Mouse (Mus musculus) MEL-GATA-1-ER (cell line): ENCODE data around the gene Zfp113.

Source experiments
- DNase-seq: peaks from one replicate; pipeline ENCODE4 v3.0.0-alpha.2; 2012; ENCODE audit warnings: low read depth; ENCODE audit errors: extremely low read depth

The Zfp113 gene

DNA sequence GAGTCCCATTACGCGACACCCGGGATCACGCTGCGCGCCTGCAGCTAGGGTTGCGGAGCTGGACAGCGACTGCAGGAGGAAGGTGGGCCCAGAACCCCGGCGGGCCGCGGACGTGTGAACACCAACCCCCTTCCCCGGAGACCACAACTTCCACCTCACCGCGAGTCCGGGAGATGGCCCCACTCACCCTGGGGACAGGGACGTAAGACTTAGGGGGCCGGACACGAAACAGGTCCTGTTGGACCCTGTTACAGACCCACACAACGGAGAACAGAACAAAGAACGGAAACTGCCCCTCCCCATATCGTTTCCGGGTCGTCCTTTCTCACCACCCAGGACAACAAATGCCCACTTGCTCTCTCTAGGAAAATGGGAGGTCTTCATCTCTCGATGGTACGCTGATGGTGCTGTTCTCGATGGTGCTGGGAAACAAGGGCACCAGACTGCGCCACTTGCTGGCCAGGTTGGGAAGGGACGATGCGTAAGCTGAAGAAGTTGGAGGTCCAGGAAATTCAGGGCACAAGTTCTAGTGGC lies at the start of gene Zfp113:
Zfp113 (minus strand) TSS at position 302 of the 534 bp plus-strand sequence.
- peak; percentile 97 for DNase-seq

- DNase-seq: no peak
Observed at GRCm38 (mm10) chr5:138202086-138202485, 46.5 kb upstream of the Zfp113 start.

DNA sequence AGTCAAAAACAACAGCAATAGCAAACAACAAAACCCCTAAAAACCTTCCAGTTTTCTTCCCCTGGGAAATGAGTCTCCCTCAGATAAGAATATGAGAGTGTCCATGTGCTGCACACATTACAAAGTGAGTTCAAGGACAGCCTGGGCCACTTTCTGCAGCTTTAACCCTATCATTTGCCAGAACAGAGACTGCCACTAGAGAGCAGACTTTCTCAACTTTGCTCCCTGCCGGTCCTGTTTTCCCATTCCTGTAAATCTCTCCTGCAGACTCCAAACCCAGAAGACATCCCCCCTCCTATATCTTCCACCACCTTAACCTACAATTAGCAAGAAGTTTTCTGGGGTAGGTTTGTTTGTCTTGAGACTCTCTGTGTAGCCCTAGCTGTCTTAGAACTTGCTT lies 44.0 kb upstream of the Zfp113 start:
- no peak for DNase-seq

DNA sequence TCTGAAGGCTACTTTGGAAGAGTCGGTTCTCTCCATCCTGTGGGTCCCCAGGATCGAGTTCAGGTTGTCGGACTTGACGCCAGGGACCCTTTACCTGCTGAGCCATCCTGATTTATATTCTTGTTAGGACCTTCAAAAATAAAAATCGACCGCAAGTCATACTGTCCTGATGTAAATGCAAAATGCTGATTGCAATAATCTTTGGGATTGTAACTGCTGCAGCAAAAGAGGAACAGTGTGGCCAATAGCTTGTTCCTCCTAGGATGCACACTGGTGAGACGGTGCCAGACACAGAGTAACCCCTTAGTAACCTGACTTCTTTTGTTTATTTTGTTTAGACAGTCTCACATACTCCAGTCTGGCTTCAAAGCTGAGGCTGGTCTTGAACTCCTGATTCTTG lies 39.9 kb upstream of the Zfp113 start:
- DNase-seq: peak; percentile 55

DNA sequence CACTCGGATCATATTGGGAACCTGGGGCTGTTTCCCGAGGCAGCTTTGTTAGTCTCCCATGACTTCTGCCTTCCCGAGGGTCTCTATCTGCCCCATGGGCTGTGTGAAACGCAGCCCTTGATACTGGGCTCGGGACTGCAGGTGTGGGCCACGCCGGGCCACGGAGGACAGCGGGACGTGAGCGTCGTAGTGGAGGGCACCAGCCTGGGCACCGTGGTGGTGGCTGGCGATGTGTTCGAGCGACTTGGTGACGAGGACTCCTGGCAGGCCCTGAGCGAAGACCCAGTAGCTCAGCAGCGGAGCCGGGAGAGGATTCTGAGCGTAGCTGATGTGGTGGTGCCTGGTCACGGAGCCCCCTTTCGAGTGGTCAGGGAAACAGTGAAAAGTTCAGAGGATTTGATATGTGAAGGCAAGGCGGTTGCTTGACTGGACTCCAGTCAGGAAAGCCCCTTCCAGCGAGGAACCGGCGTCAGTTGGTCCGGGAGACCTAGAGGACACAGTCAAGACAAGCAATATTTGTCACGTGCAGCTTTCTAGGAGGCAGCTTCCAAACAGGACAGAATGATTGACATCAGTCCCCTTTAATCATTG lies 39.3 kb upstream of the Zfp113 start:
- no peak for DNase-seq

DNA sequence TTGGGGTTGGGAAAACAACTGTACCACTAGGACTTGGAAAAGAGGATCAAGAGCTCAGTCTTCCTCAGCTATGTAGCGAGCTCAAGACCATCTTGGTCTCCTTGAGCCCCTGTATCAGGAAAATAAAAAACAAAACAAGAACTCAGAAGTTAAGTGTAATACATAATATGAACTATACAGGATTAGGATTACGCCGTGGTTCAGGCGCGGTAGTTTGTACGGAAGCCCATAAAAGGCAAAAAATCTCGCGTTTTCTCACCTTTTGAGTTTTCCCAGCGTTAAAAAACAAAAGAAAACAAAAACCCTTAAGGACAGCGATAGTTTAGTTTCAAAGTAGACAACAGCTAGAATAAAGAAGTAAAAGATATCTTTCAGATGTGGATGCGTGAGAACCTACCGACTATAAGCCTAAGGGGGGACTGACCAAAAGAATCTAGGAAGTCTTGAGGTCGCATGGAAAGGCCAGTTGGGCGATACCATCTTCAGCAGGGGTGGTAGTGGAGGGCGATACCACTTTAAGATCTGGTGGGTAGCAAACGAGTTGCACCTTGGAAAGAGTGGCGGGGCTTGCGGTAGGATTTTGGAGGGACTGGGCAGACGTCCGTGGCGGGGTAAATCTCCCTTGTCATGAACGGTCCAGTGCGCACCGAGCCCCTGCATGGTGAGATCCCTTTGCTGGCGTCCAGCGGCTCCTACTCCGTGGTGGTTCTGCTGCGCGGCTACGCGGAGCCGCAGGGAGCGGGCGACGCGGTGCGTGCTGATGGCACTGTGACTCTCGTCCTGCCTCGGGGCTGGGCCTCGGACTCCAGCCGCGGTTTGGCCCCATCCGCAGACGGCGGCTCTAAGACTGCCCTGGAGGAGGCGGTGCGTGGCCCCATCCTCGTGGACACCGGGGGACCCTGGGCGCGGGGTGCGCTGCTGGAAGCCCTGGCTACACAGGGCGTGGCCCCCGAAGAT lies 38.5 kb upstream of the Zfp113 start, which contains the start of gene Mblac1:
Mblac1 (plus strand) TSS at position 544 of the 957 bp plus-strand sequence.
- DNase-seq: peak; percentile 87

DNA sequence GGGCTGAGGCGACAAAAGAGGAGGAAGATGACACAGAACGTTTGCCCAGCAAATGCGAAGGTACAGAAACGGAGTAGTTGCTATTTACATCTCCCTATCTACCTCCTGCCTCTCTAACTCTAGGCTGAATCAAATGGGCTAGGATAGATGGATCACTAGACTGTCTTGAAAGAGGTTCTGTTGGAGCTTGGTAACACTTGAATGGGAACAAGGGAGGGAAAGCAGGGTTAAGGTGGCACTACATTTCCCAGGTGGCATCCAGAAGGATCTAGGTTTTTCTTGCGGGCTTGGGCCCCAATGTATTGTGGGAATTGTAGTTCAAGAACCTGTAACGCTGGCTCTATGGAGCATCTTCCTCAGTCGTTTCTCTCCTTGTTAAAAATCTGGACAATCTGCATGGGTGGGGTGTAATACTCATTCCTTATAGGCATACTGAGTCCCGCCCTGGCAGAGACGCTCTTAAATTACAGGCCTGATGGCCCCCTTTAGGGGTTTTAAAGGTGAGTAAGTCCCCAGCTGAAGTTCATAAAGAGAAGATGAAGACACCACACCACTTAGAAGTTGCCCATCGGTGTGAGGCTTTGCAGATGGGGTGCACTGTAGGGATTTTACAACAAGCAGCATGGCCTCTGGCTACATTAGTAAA lies 32.2 kb upstream of the Zfp113 start:
- peak; percentile 88 for DNase-seq

- DNase-seq: peak; percentile 78
Observed at GRCm38 (mm10) chr5:138186950-138187638, 31.6 kb upstream of the Zfp113 start, which contains the start of the genes Taf6 and Cnpy4. Taf6 (minus strand) TSS chr5:138187451. Cnpy4 (plus strand) TSS chr5:138187485.

- peak; percentile 92 for DNase-seq
Observed at GRCm38 (mm10) chr5:138173217-138173616, 17.7 kb upstream of the Zfp113 start.

DNA sequence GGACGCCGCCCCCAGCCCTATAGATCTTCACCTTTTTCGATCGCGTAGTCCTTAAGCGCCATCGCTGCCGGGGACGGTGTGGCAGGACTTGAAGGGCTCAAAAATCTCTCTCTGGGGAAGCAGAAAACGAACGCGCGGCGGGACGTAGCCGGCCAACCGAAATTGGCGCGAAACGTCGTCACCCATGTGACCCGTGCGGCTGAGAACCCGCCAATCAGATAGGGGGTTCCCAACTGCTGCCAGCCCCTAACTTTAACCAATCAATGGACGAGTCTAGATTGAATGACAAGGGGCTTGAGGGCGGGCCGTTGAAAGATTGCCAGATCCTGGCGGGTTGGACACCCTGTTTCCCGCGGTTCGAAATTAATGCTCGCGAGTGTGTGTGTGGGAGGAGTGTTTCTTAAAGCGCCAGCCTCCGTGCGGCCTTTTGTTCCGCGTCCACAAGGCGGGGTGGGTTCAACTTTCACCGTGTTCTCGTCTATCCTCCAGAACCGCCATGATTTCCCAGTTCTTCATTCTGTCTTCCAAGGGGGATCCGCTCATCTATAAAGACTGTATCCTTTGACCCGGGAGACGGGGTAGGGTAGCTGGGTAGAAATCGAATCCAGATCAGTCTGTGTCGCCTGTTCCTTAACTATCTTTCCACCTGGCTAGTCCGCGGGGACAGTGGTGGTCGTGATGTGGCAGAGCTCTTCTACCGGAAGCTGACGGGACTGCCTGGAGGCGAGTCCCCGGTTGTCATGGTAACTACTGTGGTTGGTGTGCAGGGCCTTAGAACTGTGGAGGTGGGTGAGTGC lies 16.3 kb upstream of the Zfp113 start, which contains the start of the genes Ap4m1 and Mcm7:
Ap4m1 (plus strand) TSS at position 308 of the 797 bp plus-strand sequence.
Mcm7 (minus strand) TSS at position 728 of the 797 bp plus-strand sequence.
- peak; percentile 96 for DNase-seq

GRCm38 (mm10) chr5:138170936-138171561 lies 15.5 kb upstream of the Zfp113 start:
- DNase-seq: peak; percentile 85

- no peak for DNase-seq
Observed at GRCm38 (mm10) chr5:138165594-138165993, 10.1 kb upstream of the Zfp113 start.

DNA sequence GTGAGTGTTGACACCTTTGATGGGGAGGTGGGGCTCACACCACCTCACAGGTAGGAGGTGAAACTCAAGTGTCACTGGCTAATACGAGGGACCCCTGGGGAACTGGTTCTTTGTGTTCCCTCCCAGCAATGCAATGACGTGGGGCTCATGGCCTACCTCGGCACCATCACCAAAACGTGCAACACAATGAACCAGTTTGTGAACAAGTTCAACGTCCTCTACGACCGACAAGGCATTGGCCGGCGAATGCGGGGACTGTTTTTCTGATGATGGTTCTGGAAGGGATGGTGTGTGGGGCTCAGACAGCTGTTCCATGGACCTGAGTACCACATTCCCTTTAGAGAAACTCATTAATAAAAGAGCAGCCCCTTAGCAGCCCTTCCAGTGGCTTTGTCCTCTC lies 8.1 kb upstream of the Zfp113 start:
- DNase-seq: no peak

- DNase-seq: no peak
Observed at GRCm38 (mm10) chr5:138163046-138163445, 7.5 kb upstream of the Zfp113 start.

DNA sequence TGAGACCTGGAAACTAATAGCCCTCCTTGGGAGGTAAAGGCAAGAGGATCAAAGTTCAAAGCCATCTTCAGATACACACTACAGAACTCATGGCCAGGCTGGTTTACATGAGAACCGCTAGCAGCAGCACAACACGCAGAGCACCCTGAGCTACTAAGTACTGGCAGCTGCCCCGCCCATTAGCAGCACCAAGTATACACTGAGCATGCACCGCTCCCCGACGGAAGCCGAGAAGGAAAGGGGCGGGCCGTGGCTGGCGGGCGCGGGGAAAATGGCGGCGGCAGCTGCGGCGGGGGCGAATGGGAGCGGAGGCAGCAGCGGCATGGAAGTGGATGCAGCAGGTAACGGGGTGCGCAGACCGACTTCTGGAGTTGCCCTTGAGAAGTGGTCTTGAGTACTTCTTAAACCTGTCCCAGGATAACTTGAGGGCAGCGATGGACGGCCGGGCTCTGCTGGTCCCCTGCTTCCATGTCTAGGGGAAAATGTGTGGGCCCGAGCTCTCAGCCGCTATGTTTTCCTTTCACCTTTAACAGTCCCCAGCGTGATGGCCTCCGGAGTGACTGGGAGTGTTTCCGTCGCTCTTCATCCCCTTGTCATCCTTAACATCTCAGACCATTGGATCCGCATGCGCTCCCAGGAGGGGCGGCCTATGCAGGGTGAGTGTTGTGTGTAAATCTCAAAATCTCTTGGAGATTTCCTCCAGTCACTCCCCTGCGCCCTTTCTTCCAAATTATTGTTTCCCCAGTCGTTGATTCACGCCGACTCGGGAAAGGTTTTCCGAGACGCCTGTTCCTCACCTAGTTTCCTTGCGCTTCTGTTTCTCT lies 5.5 kb upstream of the Zfp113 start, which contains the start of gene Cops6:
Cops6 (plus strand) TSS at position 230 of the 824 bp plus-strand sequence.
- peak; percentile 80 for DNase-seq

- no peak for DNase-seq
Observed at GRCm38 (mm10) chr5:138160224-138160762, 4.7 kb upstream of the Zfp113 start.

GRCm38 (mm10) chr5:138154390-138154789 lies 1.2 kb downstream of the Zfp113 start:
- no peak for DNase-seq

DNA sequence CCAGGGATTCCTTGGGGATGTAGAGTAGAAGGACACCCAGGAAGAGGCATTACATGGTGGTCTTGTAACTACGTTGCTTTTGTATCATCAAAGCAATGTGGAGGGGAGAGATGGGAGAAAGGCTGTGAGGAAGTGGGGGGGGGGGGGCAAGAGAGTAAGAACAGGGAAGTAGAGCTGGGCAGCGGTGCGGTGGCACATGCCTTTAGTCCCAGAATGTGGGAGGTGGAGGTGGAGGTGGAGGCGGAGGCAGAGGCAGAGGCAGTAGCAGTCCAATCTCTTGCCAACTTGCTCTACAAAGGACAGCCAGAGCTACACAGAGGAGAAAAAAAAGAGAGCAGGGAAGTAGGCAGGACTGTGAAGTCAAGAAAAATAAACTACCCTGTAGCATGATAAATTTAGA lies 17.0 kb downstream of the Zfp113 start:
- DNase-seq: no peak
